Mouse (Mus musculus): ENCODE measurements at regions not wholly inside any gene's neighbourhood (a gene's known extent, or its start where the extent isn't known, plus 50 kb on each side); places are given as distances from the start of the nearest gene placed in this dataset.

DNA sequence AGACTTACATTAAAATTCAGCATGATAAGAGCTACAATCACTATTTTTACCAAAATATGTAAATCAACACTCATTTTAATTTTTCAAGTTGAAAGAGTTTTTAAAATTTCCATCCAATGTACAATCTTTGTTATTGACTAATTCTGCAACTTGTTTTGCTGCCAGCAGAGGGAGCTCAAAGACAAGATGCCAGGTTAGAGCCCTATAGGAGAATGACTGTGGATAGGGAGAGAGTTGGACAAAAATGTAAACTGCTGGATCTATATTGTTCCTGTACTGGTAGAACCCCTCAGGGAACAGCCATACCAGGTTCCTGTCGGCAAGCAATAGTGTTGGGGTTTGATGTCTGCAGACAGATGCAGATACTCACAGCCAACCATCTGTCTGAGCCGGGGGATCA, 288.8 kb upstream of the 4930550L24Rik start:
- peak; percentile 8 to 51 for DNase-seq

Data from cerebellum, postnatal 25 days (tissue).